Mouse (Mus musculus): ENCODE measurements at regions not wholly inside any gene's neighbourhood (a gene's known extent, or its start where the extent isn't known, plus 50 kb on each side); places are given as distances from the start of the nearest gene placed in this dataset.

DNA sequence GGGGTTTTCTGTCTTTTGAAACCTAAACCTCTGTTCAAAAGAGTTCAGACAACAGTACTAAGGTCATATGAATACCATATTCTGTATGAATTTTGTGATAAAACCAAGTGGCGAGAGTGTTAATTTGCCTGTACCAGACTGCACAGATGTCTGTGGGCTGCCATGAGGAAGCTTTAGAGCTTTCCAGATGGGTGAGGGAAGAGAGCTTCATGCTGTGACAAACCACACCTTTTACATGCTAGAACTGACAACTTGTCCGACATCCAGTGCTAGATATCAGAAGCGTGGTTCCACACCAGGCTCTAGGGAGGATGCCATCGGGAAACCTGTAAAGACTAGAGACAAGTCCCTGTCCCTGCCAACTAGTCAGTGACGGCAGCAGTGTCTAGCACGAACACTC, 60.9 kb upstream of the Gm10181 start:
- no peak for TF ChIP-seq GATA1 (IDR thresholded peaks at IDR 0.05; ENCODE audit: low read length)
- no peak for TF ChIP-seq TAL1 (IDR thresholded peaks at IDR 0.05; ENCODE audit: low read length)
